Mouse (Mus musculus) stomach, postnatal 0 days (tissue): ENCODE measurements around the gene 6430571L13Rik.

Experiments used
- CTCF ChIP-seq: IDR thresholded peaks from 2 replicates; pipeline ENCODE4 v1.5.1; 2016; ENCODE audit warnings: antibody characterized with exemption, low read depth, mild to moderate bottlenecking, moderate library complexity
- EP300 ChIP-seq: optimal IDR thresholded peaks from 2 replicates; pipeline ENCODE3; 2016; ENCODE audit warnings: antibody characterized with exemption

- TF ChIP-seq EP300: no peak
- TF ChIP-seq CTCF: no peak
Observed at GRCm38 (mm10) chr9:107307886-107308285, 32.5 kb upstream of the 6430571L13Rik start.
